Mouse (Mus musculus) forebrain, embryonic 11.5 days (tissue): ENCODE measurements around the gene Elovl1. TPM values are rescaled to one million over a fixed set of nuclear protein-coding genes. Genes with fewer than 3 reads are reported as not detected.

ENCODE experiments used
- ATAC-seq: fragments of 200-750 bp; cut with Nextera tagmentation; replicated peaks from 2 replicates; pipeline ENCODE4 v1.8.0; 2017; ENCODE audit warnings: moderate TSS enrichment; ENCODE audit not compliant: low FRiP score
- DNase-seq: peaks from one replicate; pipeline ENCODE4 v3.0.0-alpha.2; 2017; ENCODE audit warnings: low spot score
- H3K27ac ChIP-seq: fragments of 300-500 bp; sonication (generic); 2 replicates; pipeline ENCODE4 v1.5.1; 2014; ENCODE audit warnings: low read depth, low read length
- H3K27me3 ChIP-seq: fragments of 300-500 bp; sonication (generic); 2 replicates; pipeline ENCODE4 v1.6.1; 2014; ENCODE audit warnings: mild to moderate bottlenecking, low read length, mixed read lengths; ENCODE audit not compliant: control insufficient read depth, insufficient read depth
- H3K36me3 ChIP-seq: fragments of 300-500 bp; sonication (generic); 2 replicates; pipeline ENCODE4 v1.6.1; 2014; ENCODE audit warnings: mild to moderate bottlenecking, low read length, moderate library complexity, mixed read lengths; ENCODE audit not compliant: control insufficient read depth, insufficient read depth
- H3K4me1 ChIP-seq: fragments of 300-500 bp; sonication (generic); replicated peaks from 2 replicates; pipeline ENCODE4 v1.6.1; 2014; ENCODE audit warnings: low read length, mixed read lengths; ENCODE audit not compliant: control insufficient read depth, insufficient read depth
- H3K4me2 ChIP-seq: fragments of 300-500 bp; sonication (generic); 2 replicates; pipeline ENCODE4 v1.6.1; 2014; ENCODE audit warnings: low read depth, mild to moderate bottlenecking, low read length, moderate library complexity, mixed read lengths; ENCODE audit not compliant: severe bottlenecking
- H3K4me3 ChIP-seq: fragments of 300-500 bp; sonication (generic); 2 replicates; pipeline ENCODE4 v1.5.1; 2014; ENCODE audit warnings: low read depth, low read length
- H3K9ac ChIP-seq: fragments of 300-500 bp; sonication (generic); 2 replicates; pipeline ENCODE4 v1.6.1; 2014; ENCODE audit warnings: low read length
- H3K9me3 ChIP-seq: fragments of 300-500 bp; sonication (generic); 2 replicates; pipeline ENCODE4 v1.6.1; 2016; ENCODE audit warnings: low read length, mixed read lengths; ENCODE audit not compliant: control insufficient read depth
- WGBS: fragments of 180-500 bp; shearing (Covaris S2); extraction: QIAGEN DNeasy Blood & Tissue Kit; methylation state at CpG from one replicate; pipeline ENCODE4 v1.1.7; 2014; 5-methylcytosine and 5-hydroxymethylcytosine counted together
- polyA plus RNA-seq: library from polyadenylated mRNA; unstranded; fragments of >200 nt; fragmentation: Nextera tagmentation; extraction: Ambion mirVana; gene quantifications from 2 replicates; pipeline ENCODE4 v1.2.1, GENCODE M21; 2014

Elovl1 gene
- polyA plus RNA-seq, 1 experiment from 2014 or later = 37.8 TPM

GRCm38 (mm10) chr4:118437829-118438253 lies 9.9 kb downstream of the Elovl1 start:
- H3K4me1 ChIP-seq = peaks cover 15% of the 10 kb centered on the region
- DNase-seq = peak; percentile 56
- peak overlapping the region; percentile 83 for H3K27ac ChIP-seq
- peaks cover 4% of the 10 kb centered on the region for H3K36me3 ChIP-seq
- peak overlapping the region; percentile 90 for H3K9ac ChIP-seq
- 0 out of 2 replicates have a peak, but pooled peaks have one; percentile 32 for ATAC-seq
- 8% methylated on average over 12 of the region's 12 CpGs for WGBS
- peak overlapping the region; percentile 75 for H3K4me3 ChIP-seq
- H3K27me3 ChIP-seq = no peaks in the 10 kb centered on the region
- H3K9me3 ChIP-seq = no peaks in the 10 kb centered on the region
- peak overlapping the region; percentile 87 for H3K4me2 ChIP-seq

- H3K36me3 ChIP-seq = no peaks in the 10 kb centered on the region
- no peak for DNase-seq
- no peaks in the 10 kb centered on the region; the same call in 1 of the 2 replicates for H3K27me3 ChIP-seq
- no peak overlapping the region for H3K4me2 ChIP-seq
- no peak overlapping the region for H3K9ac ChIP-seq
- no peak overlapping the region for H3K27ac ChIP-seq
- WGBS = 81% methylated on average over 10 of the region's 10 CpGs
- no peak overlapping the region for H3K4me3 ChIP-seq
- H3K9me3 ChIP-seq = no peaks in the 10 kb centered on the region
- H3K4me1 ChIP-seq = peaks cover 5% of the 10 kb centered on the region; the same call in 1 of the 2 replicates
- ATAC-seq = no peak
These were observed 17.2 kb downstream of the Elovl1 start for GRCm38 (mm10) chr4:118445088-118445487.

- no peaks in the 10 kb centered on the region; the same call in 1 of the 2 replicates for H3K27me3 ChIP-seq
- H3K4me2 ChIP-seq = peak overlapping the region; percentile 76
- WGBS = 16% methylated on average over 18 of the region's 18 CpGs
- no peaks in the 10 kb centered on the region for H3K9me3 ChIP-seq
- H3K36me3 ChIP-seq = no peaks in the 10 kb centered on the region
- H3K4me1 ChIP-seq = peaks cover 5% of the 10 kb centered on the region; the same call in 1 of the 2 replicates
- ATAC-seq = peak; percentile 70
- DNase-seq = peak; percentile 59
- H3K4me3 ChIP-seq = peak overlapping the region; percentile 33
- no peak overlapping the region for H3K27ac ChIP-seq
- peak overlapping the region; percentile 53 for H3K9ac ChIP-seq
These were observed 18.0 kb downstream of the Elovl1 start for GRCm38 (mm10) chr4:118445781-118446414.

- H3K4me3 ChIP-seq = peak overlapping the region; percentile 33
- peak overlapping the region; percentile 53 for H3K9ac ChIP-seq
- ATAC-seq (peak; percentile 7; the same call in 1 of the 2 replicates), DNase-seq (no peak)
- WGBS = 17% methylated on average over 24 of the region's 24 CpGs
- H3K4me1 ChIP-seq = peaks cover 5% of the 10 kb centered on the region; the same call in 1 of the 2 replicates
- no peaks in the 10 kb centered on the region; the same call in 1 of the 2 replicates for H3K27me3 ChIP-seq
- H3K9me3 ChIP-seq = no peaks in the 10 kb centered on the region
- H3K36me3 ChIP-seq = no peaks in the 10 kb centered on the region
- no peak overlapping the region for H3K27ac ChIP-seq
- peak overlapping the region; percentile 76 for H3K4me2 ChIP-seq
These were observed 18.7 kb downstream of the Elovl1 start for GRCm38 (mm10) chr4:118446415-118447153.

- H3K4me2 ChIP-seq = no peak within 1 kb of the TSS
- ATAC-seq (no peak), DNase-seq (no peak)
- WGBS = 76% methylated on average over 9 of the region's 9 CpGs
- no peaks in the 10 kb centered on the region for H3K36me3 ChIP-seq
- no peak within 1 kb of the TSS for H3K9ac ChIP-seq
- no peaks in the 10 kb centered on the region for H3K9me3 ChIP-seq
- no peak within 1 kb of the TSS for H3K27ac ChIP-seq
- H3K4me1 ChIP-seq = no peaks in the 10 kb centered on the region
- no peak within 1 kb of the TSS for H3K4me3 ChIP-seq
- H3K27me3 ChIP-seq = no peaks in the 10 kb centered on the region
These were observed 29.6 kb downstream of the Elovl1 start, which contains the start of gene Mpl for GRCm38 (mm10) chr4:118457345-118457975. Gene Mpl (minus strand): TSS chr4:118457513.

- Histone ChIP-seq H3K9me3 (no peaks in the 10 kb centered on the region), H3K27me3 (no peaks in the 10 kb centered on the region), H3K27ac (no peak overlapping the region), H3K4me1 (no peaks in the 10 kb centered on the region), H3K4me2 (no peak overlapping the region), H3K36me3 (no peaks in the 10 kb centered on the region), H3K9ac (no peak overlapping the region), H3K4me3 (no peak overlapping the region)
- ATAC-seq (no peak), DNase-seq (no peak)
- WGBS = 91% methylated on average over 3 of the region's 3 CpGs
These were observed 37.1 kb downstream of the Elovl1 start for GRCm38 (mm10) chr4:118464956-118465355.

- Histone ChIP-seq H3K9ac (no peak overlapping the region), H3K27ac (no peak overlapping the region), H3K9me3 (no peaks in the 10 kb centered on the region), H3K4me1 (no peaks in the 10 kb centered on the region), H3K27me3 (no peaks in the 10 kb centered on the region), H3K4me2 (no peak overlapping the region), H3K4me3 (no peak overlapping the region), H3K36me3 (no peaks in the 10 kb centered on the region)
- DNase-seq = no peak
- no peak for ATAC-seq
- WGBS = 63% methylated on average over 11 of the region's 11 CpGs
These were observed 37.8 kb downstream of the Elovl1 start for GRCm38 (mm10) chr4:118465697-118466163.

- ATAC-seq = no peak
- no peak for DNase-seq
- no peak overlapping the region for H3K9ac ChIP-seq
- no peak overlapping the region for H3K4me3 ChIP-seq
- 80% methylated on average over 6 of the region's 6 CpGs for WGBS
- no peaks in the 10 kb centered on the region for H3K27me3 ChIP-seq
- H3K9me3 ChIP-seq = no peaks in the 10 kb centered on the region
- no peak overlapping the region for H3K4me2 ChIP-seq
- no peaks in the 10 kb centered on the region for H3K36me3 ChIP-seq
- no peak overlapping the region for H3K27ac ChIP-seq
- no peaks in the 10 kb centered on the region for H3K4me1 ChIP-seq
These were observed 43.4 kb downstream of the Elovl1 start for GRCm38 (mm10) chr4:118471281-118471680.
